Mouse (Mus musculus) spleen, postnatal 14 days (tissue): ENCODE data around the gene Irx3.

ENCODE experiments used
- DNase-seq, 2 experiments: peaks; one replicate each; pipeline ENCODE4 v3.0.0; 2021 to 2022; ENCODE audit warnings: low spot score in 2 of 2

Irx3 gene

GRCm38 (mm10) chr8:91801839-91802238, at the start of gene Irx3:
Irx3 (minus strand) TSS chr8:91802067.
- no peak for DNase-seq

DNA sequence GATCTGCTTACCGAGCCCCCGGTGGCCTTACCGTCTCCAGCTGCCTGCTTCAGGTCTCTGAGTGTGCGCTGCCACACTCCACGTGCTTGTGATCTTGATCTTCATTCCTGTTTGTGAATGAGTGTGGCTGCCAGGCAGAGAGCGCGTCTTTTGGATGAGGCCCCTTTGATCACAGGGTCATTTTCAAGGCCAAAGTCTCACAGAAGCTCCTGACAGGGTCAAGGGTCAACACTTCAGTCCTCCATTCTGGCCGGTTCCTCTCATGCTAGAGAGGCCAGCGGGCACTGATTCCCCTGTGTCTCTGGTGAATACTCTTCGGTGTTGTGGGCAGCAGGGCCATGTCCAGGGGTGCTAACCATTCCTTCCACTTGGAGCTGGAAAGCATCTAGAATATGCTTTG, 49.5 kb upstream of the Irx3 start:
- DNase-seq = no peak

DNA sequence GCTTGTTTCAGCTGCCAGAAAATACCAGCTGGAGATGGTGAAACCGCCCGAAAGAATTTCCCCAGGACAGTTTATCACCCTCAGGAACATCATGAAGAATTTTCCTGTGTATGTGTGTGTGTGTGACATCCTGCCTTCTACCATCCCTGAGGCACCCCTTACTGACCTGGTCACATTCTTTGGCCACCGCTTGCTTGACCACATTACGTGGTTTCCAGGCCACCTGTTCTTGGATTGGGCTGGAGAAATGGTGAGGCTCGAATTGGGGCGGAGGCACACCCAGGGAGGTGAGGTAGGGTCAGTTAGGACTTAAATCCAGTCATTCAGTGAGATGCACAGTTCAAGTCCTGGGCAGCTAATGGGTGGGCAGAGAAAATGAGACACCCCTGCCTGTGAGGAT, 48.1 kb upstream of the Irx3 start:
- no peak for DNase-seq

- DNase-seq = no peak
These were observed 47.7 kb upstream of the Irx3 start for GRCm38 (mm10) chr8:91849529-91849928.

DNA sequence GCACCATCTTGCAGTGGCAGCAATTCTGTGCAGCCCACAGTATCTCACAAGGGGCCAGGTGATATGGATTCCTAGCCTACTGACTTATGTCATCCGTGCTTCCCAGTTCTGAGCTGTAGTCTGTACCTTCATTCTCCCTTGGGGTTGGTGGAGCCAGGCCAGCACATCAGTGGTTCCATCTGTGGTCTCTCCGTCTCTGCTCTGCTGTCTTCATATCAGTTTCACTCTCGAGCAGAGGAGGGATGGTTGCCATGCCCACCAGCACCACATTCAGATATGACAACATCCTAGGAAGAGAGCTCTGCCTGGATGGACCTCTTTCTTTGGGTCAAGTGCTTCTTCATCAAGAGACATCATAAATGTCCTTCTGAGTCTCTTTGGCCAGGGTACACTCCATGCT, 43.8 kb upstream of the Irx3 start:
- no peak for DNase-seq

GRCm38 (mm10) chr8:91837131-91837530, 35.3 kb upstream of the Irx3 start:
- no peak for DNase-seq

DNA sequence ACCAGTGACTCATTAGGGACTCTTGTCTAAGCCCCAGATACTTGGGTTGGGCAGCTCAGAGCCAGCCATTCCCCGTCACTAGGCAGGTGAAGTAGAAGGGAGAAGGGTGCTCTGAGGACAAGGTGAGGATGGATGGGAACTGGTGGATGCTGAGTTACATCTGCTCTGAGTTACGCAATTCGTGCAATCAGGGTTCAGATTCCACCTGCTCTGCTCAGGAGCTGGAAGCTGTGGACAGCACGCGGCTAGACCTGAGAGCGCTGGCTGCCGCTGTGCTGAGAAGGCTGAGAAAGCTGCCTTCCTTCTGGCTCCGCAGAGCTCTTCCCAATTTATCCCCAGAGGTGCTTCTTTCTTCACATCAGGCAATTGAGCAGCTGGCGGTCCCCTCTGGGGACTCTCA, 34.8 kb upstream of the Irx3 start:
- no peak for DNase-seq

DNA sequence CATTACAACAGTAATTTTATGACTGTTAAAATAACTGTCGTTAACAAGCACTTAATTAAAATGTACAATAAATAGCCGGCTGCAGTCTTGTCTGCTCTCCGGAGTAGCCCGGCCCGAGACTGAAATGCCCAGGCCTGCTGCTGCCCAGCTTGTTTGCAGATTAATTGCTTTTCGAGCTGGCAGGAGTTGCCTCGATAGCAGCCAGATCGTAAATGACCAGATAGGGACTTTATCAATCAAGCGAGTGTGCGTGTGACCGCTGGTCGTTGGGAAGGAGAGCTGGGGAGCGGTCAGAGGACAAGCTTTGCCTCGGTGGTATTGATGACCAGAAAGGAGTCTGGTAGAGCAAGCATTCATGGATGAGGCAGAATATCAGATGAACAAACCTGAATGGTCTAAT, 25.8 kb upstream of the Irx3 start:
- no peak for DNase-seq

- no peak for DNase-seq
These were observed 25.3 kb upstream of the Irx3 start for GRCm38 (mm10) chr8:91827192-91827591.

DNA sequence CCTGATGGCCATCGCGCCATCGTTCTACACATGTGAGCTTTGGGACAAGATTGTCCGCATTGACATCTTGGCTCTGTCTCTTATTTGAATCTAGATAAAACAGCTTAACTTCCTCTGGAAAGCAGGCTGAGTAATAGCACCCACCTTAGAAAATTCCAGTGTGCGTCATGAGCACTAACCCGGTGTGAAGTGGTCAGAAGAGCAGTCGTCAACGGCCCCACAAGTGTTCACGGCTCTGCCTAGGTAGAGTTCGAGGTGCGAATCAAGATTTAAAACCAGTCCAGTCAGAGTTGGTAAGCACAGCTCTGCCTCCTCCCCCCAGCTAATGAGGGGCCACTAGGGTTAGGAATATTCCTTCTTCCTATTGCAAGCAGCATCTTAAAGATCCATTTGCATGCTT, 21.5 kb upstream of the Irx3 start:
- DNase-seq = no peak

DNA sequence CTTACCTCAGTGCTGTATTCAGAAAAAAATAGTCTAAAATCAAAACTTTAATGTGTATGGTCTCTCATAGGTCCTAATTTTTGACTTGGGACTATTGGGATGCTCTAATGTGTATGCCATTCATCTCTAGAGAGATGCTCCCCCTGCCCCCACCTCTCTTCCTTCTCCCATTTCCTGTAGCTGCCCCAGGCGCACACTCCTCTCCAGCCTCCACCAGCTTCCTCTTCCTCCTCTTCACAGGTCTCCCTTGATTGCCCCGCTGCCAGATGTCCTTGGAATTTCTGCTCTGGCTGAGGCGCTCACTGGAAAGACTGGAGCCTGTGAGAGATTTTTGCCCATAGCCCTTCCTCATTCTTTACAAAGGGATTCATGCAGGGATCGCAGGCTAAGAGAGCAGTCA, 20.9 kb upstream of the Irx3 start:
- DNase-seq = no peak

- no peak for DNase-seq
These were observed 20.1 kb upstream of the Irx3 start for GRCm38 (mm10) chr8:91821976-91822375.

GRCm38 (mm10) chr8:91819778-91820177, 17.9 kb upstream of the Irx3 start:
- no peak for DNase-seq

- DNase-seq = no peak
These were observed 16.9 kb upstream of the Irx3 start for GRCm38 (mm10) chr8:91818784-91819183.

- no peak for DNase-seq
These were observed 12.2 kb upstream of the Irx3 start for GRCm38 (mm10) chr8:91814106-91814505.

DNA sequence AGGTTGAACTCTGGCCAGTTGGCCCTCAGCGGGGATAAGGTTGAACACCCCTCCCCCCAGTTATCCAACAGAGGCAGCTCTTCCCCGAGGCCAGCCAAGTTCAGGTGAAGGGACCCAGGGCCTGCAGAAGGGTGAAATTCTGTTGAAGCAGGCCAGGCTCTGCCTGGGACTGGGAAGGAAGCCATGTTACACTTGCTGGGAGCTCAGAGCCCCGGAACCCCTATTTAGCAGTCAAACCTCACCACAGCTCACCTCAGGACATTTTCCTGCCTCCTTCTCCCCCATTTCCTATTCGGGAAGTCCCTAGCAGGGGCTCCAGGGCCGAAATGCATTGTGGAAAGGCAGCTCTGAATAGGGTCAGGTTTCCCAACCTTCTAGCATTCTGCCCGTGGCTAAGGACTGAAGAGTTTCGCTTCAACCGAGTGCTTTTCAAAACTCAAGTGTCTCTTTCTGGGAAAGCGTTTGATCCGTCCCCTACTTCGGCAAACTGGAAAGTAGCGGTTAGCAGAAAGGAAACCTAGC, 4.9 kb upstream of the Irx3 start:
- DNase-seq = no peak

DNA sequence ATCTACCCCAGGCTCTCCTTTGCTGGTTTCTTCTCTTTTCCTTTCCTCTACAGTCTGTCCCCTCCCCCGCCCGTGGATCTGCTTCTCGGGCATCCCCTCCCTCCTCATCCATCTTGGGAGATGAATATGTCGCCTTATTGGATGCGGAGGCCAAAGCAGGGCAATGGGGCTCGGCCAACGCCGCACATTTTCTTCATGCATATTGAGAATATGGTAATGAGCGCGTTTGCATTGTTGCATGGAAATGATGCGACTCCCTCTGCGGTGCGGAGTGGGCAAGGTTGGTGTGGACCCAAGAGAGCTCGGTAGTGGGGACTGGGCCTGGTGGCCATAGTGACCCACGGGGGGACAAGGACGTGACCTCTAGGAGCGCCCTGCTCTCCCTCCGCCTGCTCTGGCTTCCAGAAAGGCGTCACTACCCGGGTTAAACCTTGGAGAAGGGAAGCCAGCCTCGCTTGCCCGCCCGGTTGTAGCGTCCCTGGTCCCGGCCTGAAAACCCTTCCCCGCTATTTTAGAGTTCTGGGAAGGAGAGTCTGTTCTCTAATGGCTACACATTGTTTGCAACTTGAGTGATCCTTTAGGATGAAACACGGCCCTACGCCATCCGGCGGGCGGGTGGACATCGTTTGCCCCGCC, 4.3 kb upstream of the Irx3 start:
- DNase-seq = no peak

DNA sequence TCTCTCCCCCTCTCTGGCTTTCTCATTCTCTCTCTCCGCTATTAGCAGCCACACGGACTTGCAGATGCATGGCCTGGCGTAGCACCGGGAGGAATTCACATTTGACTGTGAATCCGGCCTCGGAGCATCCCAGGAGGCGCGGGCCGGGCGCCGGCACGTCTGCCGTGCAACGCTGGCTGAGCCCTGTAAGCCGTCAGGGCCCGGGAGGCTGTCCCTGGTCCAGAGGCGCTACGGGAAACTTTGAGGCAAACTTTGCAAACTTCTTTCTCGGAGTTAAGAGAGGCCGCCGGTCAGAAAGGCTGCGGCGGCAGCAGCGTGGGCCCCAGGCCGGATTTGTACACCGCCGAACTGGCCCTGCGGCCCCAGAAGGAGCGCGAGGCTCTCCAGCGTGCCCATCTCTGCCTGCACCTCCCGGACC, 3.4 kb upstream of the Irx3 start:
- no peak for DNase-seq

DNA sequence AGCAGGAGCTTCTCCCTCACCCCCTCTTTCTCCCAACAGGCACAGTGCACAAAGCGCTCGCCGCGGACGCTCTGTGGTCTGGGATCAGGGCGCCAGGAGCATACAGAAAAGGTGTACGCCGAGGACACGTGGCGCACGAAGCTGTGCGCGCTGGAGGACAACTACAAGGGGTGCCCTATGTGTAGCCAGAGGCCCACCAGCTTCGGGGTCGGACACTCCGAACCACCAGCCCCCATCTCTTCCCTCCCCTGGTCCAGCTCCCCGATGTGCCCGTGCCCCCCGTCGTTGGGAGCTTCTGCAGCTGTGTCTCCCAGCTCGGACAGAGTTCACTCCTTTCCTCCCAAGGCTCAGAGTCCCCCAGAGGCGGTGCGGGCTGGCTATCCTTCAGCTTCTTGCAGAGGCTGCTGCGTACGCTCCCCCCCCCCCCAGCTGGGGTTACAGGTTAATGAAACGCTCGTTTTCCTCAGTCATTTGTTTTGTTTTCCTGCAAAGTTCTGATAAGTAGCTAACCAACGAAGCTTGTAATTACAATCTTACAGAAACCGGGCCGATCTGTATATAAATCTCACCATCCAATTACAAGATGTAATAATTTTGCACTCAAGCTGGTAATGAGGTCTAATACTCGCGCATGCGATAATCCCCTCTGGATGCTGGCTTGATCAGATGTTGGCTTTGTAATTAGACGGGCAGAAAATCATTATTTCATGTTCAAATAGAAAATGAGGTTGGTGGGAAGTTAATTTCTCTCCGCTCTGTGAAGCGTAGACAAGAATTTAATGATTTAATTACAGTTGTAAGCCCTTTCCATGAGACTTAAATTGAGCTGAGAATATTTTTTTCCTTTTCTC, 2.8 kb upstream of the Irx3 start:
- no peak for DNase-seq

GRCm38 (mm10) chr8:91803515-91804402, 1.9 kb upstream of the Irx3 start:
- DNase-seq = no peak

DNA sequence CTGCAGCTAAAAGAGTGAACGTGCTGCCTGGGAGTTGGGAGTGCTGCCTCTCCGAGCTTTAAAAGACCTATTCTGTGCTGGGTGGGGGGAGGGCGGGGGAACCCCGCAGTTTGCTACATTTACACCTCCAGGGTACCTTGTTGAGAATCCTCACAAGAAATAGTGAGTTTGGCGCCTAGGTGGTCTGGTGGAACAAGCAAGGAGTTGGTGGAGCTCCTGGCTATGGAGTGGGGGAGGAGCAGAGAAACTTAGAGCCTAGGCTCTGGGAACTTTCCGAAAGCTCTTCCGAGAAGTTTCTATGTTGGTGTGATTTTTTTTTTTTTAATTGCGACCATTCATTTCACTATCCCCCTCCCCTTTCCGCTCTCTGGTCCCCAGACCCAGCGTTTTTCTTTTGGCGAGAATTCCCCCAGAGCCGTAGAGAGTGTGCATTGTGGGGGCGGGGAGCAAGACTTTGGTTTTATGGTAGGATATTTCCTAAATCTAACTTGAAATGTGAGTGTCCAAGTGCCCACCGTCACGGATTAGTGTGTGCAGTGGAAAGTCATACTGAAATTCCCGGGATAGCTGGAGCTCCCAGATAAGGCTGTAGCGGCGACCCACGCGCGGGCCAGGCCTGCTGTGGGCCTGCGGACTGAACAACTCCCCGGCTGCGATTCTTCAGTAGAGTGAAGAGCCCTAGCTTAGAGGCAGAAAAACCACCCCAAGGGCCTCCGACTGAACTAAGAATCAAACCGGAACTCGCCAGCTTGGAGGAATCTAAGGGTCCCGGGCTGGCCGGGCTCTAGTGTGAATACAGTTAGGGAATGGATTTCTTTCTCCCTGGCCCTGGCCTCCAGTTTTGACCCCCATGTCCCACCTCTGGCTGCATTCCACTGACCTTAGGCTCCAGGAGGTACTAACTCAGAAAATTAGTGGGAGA, 795 bp upstream of the Irx3 start:
- no peak for DNase-seq
